Mouse (Mus musculus) embryo, embryonic 9.5 days (tissue): Measurements from ENCODE around the gene Slc6a8.

Experiments used
- DNase-seq: peaks from one replicate; pipeline ENCODE4 v3.0.0-alpha.2; 2017; ENCODE audit errors: extremely low spot score

The Slc6a8 gene

GRCm38 (mm10) chrX:73684978-73685377 lies 12.0 kb downstream of the Slc6a8 start:
- no peak for DNase-seq

GRCm38 (mm10) chrX:73685629-73686028 lies 12.7 kb downstream of the Slc6a8 start:
- DNase-seq = no peak

GRCm38 (mm10) chrX:73690917-73691629 lies 18.1 kb downstream of the Slc6a8 start:
- DNase-seq = peak; percentile 10

DNA sequence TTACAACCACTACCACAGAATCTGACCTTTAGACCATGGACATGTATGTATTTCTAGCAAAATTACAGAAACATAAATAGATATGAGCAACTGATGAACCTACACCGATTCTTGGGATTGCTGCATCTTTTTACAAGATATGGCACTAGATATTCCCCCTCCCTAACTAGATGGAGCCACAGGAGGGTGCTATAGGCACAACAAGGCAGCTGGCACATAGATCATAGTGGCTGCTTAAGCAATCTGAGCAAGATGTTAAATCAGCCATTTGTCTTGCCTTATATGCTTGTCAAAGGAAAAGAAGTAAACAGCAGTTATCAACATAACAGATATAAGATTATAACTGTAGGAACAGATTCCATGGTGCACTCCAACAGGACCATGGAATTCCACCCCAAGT lies 27.5 kb downstream of the Slc6a8 start:
- DNase-seq = no peak

DNA sequence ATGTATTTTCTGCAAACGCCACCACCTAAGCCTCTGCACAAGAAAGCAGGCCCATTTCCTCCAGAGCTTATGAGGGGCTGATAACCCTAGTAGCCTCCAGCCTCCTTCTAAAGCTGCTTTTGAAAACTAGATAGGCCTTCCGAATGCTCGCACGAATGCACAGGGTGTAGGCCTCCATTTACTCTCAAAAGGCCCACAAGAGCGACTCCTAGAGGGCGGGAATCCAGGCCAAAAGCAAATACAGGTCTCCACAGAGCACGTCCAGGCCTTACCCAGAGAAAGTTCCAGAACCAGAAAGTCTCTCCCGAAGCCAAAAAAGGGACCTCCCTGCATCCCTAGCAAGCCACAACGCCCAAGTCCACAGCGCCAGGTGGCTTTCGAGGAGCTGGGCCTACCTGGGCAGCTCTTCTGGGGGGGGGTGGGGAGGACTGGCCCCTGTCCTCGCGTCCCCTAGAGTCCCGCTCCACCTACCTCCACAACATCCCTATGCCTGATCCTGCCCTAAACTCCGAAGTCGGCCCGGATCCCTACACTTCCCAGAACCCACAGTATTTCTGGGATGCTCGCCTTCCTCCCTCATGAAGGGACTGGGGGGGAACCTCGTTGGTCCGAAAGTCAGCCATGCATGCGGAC lies 42.6 kb downstream of the Slc6a8 start:
- DNase-seq = peak; percentile 27

DNA sequence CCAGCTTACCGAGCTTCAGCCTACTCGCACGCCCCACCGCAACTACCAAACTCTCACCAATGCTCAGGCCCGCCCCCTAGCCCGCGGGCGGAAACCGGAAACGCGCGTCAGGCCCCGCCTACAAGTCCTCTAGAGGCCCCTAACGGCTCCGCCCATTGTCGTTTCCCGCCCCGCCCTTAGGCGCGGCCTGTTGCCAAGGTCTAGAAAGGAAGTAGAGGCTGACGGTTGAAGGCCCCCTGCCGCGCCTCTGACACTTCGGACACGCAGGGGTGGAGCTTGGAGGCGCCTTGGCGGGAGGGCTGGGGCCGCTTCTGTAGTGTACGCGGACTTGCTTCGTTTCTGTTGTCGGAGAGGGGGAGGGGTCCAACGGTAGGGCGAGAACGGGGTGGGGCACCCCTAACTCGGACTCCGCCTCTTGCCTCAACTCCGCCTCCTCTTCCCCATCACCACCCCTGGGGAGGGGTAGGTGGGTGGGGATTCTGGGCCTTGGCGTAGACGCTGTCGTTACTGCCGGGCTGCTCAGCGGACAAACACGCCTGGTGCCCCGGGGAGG lies 43.2 kb downstream of the Slc6a8 start, which contains the start of the genes Bcap31 and Abcd1:
Gene Bcap31, minus strand, starts transcription at position 67 of the 553 bp plus-strand sequence.
Gene Abcd1, plus strand, starts transcription at position 489 of the 553 bp plus-strand sequence.
- peak; percentile 93 for DNase-seq

DNA sequence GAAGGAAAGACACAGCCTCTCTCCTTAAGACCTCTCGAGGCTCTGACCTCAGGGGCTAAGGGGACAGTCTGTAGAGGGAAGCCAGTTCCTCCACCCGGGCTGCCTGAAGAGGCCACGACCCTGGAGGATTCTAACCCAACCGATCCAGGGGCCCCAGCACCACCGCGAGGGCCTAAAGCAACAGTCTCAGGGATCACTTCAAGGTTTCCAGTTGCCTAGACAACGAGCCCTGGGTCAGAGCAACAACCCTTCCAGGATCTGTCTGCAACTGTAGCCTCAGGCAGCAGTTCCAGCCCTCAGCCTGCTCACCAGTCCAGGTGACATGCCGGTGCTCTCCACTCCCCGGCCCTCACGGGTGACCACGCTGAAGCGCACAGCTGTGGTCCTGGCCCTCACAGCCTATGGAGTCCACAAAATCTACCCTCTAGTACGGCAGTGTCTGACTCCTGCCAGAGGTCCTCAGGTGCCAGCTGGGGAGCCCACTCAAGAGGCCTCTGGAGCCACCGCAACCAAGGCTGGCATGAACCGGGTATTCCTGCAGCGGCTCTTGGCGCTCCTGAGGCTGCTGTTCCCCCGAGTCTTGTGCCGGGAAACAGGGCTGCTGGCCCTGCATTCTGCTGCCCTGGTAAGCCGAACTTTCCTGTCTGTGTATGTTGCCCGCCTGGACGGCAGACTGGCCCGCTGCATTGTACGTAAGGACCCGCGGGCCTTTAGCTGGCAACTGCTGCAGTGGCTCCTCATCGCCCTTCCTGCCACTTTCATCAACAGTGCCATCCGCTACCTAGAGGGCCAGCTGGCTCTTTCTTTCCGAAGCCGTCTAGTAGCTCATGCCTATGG lies 44.0 kb downstream of the Slc6a8 start:
- no peak for DNase-seq

GRCm38 (mm10) chrX:73717667-73718066 lies 44.7 kb downstream of the Slc6a8 start:
- DNase-seq = no peak

GRCm38 (mm10) chrX:73718271-73718670 lies 45.3 kb downstream of the Slc6a8 start:
- DNase-seq = no peak

DNA sequence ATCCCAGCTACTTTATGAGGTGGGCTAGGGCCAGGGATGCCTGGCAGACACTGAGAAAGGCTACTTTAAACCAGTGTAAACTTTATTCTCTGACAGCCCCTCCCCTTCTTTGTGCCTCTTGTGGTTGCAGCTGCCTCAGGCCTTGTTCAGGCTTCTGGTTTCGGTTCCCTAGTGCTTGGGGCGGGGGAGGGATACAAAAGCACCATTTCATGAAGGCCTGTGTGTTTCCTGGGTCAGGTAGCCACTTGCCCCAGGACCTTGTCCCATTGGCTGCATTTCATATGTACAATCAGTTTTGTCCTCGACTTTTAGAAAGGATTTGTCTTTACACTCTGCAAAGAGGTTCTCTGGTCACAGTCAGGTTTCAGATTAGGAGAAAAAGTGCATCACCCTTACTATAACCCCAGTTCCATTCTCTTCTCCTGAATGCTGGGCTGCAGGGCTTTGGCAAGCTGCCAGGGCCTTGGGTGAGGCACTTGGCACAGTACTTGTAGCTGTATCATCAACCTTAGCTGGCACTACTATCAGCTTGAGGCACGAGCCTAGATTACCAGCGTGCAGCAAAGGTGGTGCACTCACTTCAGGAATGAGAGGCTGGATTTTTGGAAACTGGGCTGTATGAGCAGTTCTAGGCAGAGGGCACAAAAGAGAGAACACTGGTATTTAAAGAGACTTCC lies 45.9 kb downstream of the Slc6a8 start:
- no peak for DNase-seq

DNA sequence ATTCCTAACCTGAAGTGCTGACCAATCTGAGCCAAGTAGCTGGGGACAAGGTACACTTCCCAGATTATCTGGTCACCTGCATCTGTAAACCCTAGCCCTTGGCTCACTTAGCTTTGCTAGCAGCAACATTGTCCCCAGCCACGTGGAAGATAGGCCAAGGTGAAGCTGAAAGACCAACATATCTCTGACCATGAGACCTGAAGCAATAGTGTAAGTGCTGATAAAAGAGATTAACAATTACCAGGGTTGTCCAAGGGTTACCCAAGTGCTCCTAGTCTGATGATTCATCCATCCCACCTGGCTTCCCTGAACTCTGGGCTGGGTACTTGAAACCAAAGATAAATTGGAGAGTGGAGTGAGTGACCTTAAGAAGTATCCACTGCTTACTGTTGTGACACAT lies 58.0 kb downstream of the Slc6a8 start:
- no peak for DNase-seq
